Mouse (Mus musculus) cerebellum, postnatal 4 days (tissue): ENCODE measurements around the gene Klk9.

ENCODE experiments used
- DNase-seq, 2 experiments: peaks; one replicate each; pipeline ENCODE4 v3.0.0; 2022; ENCODE audit warnings: low spot score in 2 of 2, mixed read lengths in 1 of 2

Klk9 gene

DNA sequence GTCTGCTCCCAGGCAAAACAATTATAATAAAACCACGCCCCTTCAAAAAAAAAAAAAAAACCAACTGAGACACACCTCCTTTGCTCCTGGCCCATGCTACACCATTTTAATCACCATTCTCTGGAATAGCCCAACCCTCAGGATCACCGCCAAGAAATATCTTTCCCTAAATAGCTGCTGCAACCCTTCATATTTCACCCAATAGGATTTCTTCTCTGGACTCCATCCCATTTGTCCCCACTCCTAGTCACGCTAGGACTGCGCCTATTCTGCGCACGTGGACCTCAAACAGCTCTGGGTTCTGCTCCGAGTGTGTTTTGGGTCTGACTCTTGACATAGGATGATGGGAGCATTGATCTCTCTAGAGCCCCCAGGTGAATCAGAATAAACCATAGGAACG lies 4.7 kb downstream of the Klk9 start:
- no peak for DNase-seq

DNA sequence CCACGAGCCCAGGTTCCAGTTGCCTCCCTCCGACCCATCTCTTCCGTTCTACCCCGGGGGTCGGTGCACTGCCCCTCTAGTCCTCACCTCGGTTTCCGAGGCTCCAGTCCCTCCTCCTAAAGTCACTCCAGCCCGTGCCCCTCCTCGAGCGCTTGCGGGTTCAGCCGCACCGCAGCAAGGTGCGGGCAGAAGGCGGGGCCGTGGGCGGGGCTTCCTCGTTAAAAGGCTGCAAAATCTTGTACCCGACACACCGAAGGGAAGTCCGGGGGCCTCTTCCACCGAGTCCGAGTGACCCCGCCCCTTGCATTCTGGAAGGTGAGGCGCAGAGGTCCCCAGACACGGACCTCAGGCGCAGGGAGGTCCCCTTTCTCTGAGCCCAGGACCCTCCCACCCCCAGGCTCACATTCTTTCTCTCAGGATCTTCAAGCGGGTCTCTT lies 5.7 kb downstream of the Klk9 start, which contains the start of gene Klk8:
Gene Klk8 (plus strand): TSS at position 245 of the 437 bp plus-strand sequence.
- DNase-seq, result no peak

DNA sequence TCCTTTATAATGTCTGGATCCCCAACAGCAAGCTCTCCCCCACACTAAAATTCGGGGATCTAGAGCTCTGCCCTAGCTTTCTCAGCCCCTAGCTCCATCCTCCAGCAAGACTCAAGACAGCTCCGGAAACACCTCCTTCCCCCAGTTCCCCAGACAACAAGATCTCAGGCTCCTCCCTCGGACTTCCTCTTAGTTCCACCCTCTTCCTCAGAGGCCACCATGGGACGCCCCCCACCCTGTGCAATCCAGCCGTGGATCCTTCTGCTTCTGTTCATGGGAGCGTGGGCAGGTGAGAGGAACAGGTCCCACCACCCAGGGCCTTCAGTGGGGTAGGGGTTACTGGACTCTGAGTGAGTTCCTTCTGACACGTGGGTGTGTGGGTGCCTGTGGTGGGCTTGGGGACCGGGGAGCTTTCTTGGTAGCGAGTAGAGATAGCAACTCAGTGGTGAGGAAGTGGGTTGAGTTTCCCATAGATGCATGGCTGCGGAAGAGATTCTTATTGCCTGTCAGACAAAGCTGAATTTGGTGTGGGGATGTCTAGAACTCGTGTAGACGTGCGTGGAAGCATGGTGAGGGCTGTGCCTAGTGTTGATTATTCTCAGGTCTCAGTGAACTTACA lies 6.3 kb downstream of the Klk9 start:
- no peak for DNase-seq

DNA sequence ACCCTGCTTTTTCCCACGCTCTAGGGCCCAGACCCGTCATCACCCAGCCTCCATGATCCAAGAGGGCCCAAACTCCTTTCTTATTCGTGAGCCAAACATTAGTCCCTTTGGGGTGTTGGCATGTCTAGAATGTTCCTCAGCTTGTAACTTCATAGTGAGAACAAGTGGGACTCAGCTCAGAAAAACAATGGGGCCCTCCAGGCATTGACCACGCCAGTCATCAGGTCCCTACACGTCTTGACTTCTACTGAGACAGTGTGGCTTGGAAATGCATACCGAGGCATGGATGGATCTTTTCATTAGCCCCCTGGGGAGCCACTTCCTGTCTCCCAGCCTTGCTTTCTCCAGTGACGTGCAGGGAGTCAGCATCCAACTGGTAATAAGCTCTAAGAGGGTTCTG lies 8.2 kb downstream of the Klk9 start:
- DNase-seq, result no peak

DNA sequence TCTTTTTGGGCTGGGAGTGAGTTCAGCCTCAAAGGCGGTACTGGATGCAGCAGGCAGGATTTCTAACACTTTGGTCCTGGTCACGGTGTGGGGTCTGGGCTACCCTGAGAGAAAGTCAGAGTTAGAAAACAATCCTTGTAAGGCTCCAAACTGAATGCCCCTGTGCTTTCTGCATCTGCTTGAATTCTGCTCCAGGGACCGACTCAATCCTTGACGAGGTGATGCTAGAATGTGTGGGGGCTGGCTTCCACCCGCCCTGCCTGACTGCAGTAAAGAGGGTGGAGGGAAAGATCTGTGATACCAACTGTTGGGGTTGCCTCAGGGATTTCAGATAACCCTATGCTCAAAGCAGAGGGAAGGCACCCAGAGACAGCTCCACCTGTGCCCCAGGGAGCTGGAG lies 19.3 kb downstream of the Klk9 start, which contains the start of gene Klk7:
Gene Klk7 (plus strand): TSS at position 301 of the 400 bp plus-strand sequence.
- DNase-seq, result no peak

DNA sequence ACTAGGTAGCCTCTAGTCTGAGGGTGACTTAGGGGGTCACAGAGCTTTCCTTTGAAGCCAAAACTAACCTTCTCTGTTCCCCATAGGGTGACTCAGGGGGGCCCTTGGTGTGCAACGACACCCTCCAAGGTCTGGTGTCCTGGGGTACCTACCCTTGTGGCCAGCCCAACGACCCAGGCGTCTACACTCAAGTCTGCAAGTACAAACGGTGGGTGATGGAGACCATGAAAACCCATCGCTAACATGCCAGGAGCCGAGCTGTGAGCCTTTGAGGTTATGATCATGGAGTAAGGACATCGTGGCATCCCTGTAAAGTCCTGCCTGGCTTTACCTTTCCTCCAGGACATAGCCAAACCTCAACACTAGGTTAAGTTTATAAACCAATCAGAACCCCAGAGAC lies 23.5 kb downstream of the Klk9 start:
- DNase-seq, result no peak

DNA sequence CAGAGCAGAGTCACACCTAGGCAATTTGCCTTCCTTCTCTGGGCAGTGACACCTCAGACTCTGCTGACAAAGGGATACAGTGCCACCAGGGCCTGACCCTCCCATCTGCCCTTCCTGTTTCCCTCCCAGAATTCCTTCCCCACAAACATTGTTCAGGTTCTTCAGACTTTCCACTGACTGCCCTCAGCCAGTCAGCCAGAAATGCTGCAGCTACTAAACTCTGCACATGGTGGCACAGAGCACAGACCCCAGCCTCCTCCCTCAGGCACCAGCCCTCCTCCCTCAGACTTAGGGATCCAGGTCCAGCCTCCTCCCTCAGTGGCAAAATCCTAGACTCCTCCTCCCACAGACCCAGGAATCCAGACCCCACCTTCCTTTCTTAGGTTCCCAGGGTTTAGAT lies 25.1 kb downstream of the Klk9 start:
- DNase-seq, result no peak

DNA sequence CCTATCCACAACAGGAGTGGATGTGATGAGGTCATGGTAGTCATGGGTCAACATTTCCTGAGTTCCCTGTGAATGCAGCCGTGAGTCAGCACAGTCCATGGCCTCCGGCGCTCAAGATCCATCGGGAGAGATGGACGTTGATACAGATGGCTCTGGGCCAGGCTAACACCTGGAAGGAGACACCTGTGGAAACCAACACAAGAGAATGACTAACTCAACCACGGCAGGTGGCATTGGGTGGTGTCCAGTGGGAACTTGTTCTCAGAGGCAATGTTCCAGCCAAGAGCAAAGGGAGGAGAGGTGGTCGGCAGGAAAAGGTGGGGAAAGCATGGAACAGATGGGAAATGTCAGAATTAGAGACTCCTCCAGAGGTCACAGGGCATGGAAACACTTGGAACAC lies 29.9 kb downstream of the Klk9 start:
- no peak for DNase-seq

DNA sequence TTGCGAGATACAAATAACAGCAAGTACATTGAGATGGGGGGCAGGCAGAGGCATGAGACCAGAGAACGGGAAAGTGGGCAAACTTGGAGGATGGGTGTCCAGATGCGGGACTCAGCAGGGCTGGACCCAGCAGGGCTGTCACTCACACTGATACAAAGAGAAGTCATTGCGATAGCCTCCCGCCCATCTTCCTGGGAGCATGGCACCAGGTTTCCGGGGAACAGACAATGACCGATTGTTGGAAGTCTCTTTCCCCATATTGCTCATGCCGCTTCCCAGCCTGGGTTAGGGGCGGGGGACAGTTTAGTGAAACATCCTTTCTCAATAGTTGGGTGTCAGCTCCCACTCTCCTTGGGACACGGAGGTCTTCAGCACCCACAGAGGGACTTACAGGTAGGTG lies 32.5 kb downstream of the Klk9 start, which contains the start of gene Klk6:
Gene Klk6 (plus strand): TSS at position 301 of the 400 bp plus-strand sequence.
- no peak for DNase-seq

DNA sequence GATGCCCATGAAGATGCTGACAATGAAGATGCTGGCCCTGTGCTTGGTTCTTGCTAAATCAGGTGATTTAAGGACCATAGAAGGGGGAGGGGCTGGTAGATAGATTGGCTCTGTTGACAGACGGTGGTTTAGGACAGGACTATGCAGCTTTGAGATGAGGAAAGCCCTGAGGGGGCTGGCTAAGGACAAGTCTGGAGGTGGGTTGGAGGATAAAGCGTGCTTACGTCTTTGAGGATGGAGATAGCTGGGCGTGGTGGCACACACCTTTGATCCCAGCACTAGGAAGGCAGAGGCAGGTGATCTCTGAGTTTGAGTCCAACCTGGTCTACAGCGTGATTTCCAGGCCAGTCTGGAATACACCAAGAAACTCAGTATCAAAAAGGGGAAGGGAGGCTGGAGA lies 34.4 kb downstream of the Klk9 start:
- DNase-seq, result no peak

DNA sequence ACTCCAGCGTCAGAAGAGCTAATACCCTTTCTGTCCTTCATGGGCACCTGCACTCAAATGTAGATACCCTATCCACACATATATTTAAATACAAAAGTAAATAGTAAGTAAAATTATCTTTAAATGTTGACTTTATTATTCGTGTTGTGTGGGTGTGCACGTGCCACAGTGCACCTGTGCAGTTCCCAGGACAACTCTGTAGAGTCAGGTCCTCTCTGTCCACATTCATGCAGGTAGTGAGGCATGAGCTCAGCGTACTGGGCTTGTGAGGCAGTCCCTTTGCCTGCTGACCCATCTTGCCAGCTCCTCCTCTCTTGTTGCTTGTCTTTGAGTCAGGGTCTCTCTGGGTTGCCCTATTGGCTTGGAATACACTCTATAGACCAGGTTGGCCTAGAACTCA lies 36.0 kb downstream of the Klk9 start:
- DNase-seq, result no peak

DNA sequence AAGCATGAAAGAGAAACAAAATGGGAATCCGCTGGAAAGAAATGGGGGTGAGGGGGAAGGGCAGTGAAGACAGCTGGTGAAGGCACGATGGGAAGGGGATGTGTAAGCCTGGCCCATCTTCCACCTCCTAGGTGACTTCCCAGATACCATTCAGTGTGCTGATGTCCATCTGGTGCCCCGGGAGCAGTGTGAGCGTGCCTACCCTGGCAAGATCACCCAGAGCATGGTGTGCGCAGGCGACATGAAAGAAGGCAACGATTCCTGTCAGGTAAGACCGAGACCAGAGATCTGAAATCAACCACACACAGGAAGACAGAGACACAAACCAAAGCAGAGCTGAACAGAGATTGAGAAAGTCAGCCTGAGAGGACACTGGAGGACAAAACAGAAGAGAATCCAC lies 37.3 kb downstream of the Klk9 start:
- no peak for DNase-seq

DNA sequence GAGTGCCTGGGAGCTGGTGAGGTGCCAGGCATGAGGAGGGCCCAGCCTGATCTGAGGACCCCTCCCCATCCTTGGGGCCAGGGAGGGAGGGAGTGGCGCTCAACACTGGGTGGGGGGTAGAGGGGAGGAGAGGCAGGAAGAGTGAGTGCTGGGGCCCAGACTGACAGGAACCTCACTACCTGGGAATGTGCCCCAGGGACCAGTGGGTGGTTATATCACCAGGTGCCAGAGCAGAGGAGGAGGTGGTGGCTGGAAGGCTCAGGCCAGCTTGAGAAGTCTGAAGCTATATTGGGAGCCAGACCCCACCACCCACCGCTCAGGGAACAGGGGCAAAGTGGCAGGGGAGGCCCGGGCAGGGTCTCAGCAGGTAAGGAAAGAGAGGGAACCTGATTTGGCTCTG lies 50.0 kb downstream of the Klk9 start, which contains the start of gene Klk5:
Gene Klk5 (plus strand): TSS at position 271 of the 400 bp plus-strand sequence.
- DNase-seq, result no peak

DNA sequence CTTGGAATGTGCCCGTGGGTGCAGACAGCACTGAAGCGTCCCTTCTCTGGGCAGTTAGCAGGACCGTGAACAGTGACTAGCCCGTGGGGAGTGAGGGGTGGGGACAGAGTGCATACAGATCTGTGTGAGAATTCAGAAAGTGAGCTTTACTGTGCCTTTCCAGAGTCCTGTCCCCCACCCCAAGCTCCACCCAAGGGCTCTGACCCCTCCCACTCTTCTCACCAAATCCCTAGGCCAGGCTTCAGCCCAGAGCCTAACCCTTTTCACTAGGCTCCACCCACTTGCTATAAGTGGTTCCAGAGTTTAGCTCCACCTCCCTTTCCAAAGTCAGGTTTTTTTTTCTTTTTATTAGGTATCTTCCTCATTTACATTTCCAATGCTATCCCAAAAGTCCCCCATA lies 52.1 kb downstream of the Klk9 start:
- DNase-seq, result no peak
